Mouse (Mus musculus): ENCODE measurements around the gene Ankrd34a. TPM values are rescaled to one million over a fixed set of nuclear protein-coding genes. Genes with fewer than 3 reads are reported as not detected.

The Ankrd34a gene
- total and polyA plus RNA-seq, 3 experiments, result 0.04 to 0.11 TPM; not detected in 1

- no peak overlapping the region for H3K4me2 ChIP-seq (ENCODE audit: insufficient read depth, low read depth, poor library complexity, severe bottlenecking)
- H3K9ac ChIP-seq (ENCODE audit: insufficient read depth, low read depth), result no peak overlapping the region
- H3K36me3 ChIP-seq (replicated peaks in 1 of 2; ENCODE audit: control insufficient read depth in 1 of 2, insufficient read depth in 1 of 2, low read length in 1 of 2), result no peaks in the 10 kb centered on the region
- DNase-seq (ENCODE audit: extremely low read depth), result no peak
- H3K4me3 ChIP-seq (replicated peaks in 1 of 3; ENCODE audit: low read depth in 2 of 3, low read length in 2 of 3, poor library complexity in 1 of 3), result no peak overlapping the region
- H3K27me3 ChIP-seq (replicated peaks), result no peaks in the 10 kb centered on the region
- no peaks in the 10 kb centered on the region for H3K9me3 ChIP-seq (replicated peaks; ENCODE audit: low read length)
- TF ChIP-seq NRF1 (IDR thresholded peaks at IDR 0.05; ENCODE audit: low read depth, low read length) (no peak), JUND (conservative IDR thresholded peaks at IDR 0.05; ENCODE audit: low read depth, low read length) (no peak), MEF2A (IDR thresholded peaks at IDR 0.05; ENCODE audit: borderline replicate concordance, low read depth, low read length) (no peak), TCF12 (IDR thresholded peaks at IDR 0.05; ENCODE audit: low read depth, low read length) (no peak), EP300 (IDR thresholded peaks at IDR 0.05; ENCODE audit: low read length) (no peak), SIN3A (IDR thresholded peaks at IDR 0.05; ENCODE audit: low read length) (no peak), POLR2A (IDR thresholded peaks at IDR 0.05; ENCODE audit: low read depth, low read length) (no peak), USF2 (conservative IDR thresholded peaks at IDR 0.05; ENCODE audit: low read depth, low read length) (no peak), SMC3 (IDR thresholded peaks at IDR 0.05; ENCODE audit: low read depth, low read length) (no peak), HCFC1 (IDR thresholded peaks at IDR 0.05; ENCODE audit: low read depth, low read length) (no peak), GABPA (IDR thresholded peaks at IDR 0.05; ENCODE audit: insufficient replicate concordance, low read depth, low read length) (no peak), UBTF (IDR thresholded peaks at IDR 0.05; ENCODE audit: low read depth, low read length) (no peak), JUN (IDR thresholded peaks at IDR 0.05; ENCODE audit: insufficient read depth, low read depth, low read length) (no peak), CHD1 (IDR thresholded peaks at IDR 0.05; ENCODE audit: low read depth, low read length) (no peak), RCOR1 (conservative IDR thresholded peaks at IDR 0.05; ENCODE audit: low read depth, low read length) (no peak), CTCF (conservative IDR thresholded peaks at IDR 0.05 in 1 of 2, IDR thresholded peaks at IDR 0.05 in 1 of 2; ENCODE audit: low read depth in 2 of 2, low read length in 2 of 2) (no peak), ZKSCAN1 (IDR thresholded peaks at IDR 0.05; ENCODE audit: borderline replicate concordance, low read depth, low read length) (no peak), NELFE (IDR thresholded peaks at IDR 0.05; ENCODE audit: low read depth, low read length) (no peak), ZC3H11A (IDR thresholded peaks at IDR 0.05; ENCODE audit: low read depth, low read length) (no peak), POLR2AphosphoS2 (IDR thresholded peaks at IDR 0.05; ENCODE audit: low read depth, low read length) (no peak)
- in situ Hi-C loops (cut with MboI; ENCODE audit: low pct_ligation_motif_present, low pct_unique_long_range_greater_than_20kb, low sequenced_read_pairs), result no loop called here
- dilution Hi-C loops (cut with MboI; ENCODE audit: extremely low pct_ligation_motif_present, extremely low pct_unique_long_range_greater_than_20kb, low sequenced_read_pairs), result no loop called here
- H3K79me2 ChIP-seq (replicated peaks; ENCODE audit: control insufficient read depth, extremely low read depth, insufficient read depth, poor library complexity, severe bottlenecking), result peaks cover 8% of the 10 kb centered on the region
- H3K4me1 ChIP-seq (ENCODE audit: control insufficient read depth in 1 of 2, insufficient read depth in 2 of 2), result peaks cover 7 to 45% of the 10 kb centered on the region in 2 experiments
- H3K27ac ChIP-seq (ENCODE audit: insufficient read depth, low read depth), result no peak overlapping the region
Measured at GRCm38 (mm10) chr3:96553601-96554000, 42.8 kb upstream of the Ankrd34a start.

- no peak overlapping the region for H3K4me3 ChIP-seq (replicated peaks in 1 of 3; ENCODE audit: low read depth in 2 of 3, low read length in 2 of 3, poor library complexity in 1 of 3)
- dilution Hi-C loops (cut with MboI; ENCODE audit: extremely low pct_ligation_motif_present, extremely low pct_unique_long_range_greater_than_20kb, low sequenced_read_pairs) (no loop called here), in situ Hi-C loops (cut with MboI; ENCODE audit: low pct_ligation_motif_present, low pct_unique_long_range_greater_than_20kb, low sequenced_read_pairs) (no loop called here)
- no peak overlapping the region for H3K27ac ChIP-seq (ENCODE audit: insufficient read depth, low read depth)
- H3K4me1 ChIP-seq (ENCODE audit: control insufficient read depth in 1 of 2, insufficient read depth in 2 of 2), result peaks cover 7 to 39% of the 10 kb centered on the region in 2 experiments
- no peaks in the 10 kb centered on the region for H3K27me3 ChIP-seq (replicated peaks)
- DNase-seq (ENCODE audit: extremely low read depth), result no peak
- no peaks in the 10 kb centered on the region for H3K9me3 ChIP-seq (replicated peaks; ENCODE audit: low read length)
- no peak overlapping the region for H3K9ac ChIP-seq (ENCODE audit: insufficient read depth, low read depth)
- H3K36me3 ChIP-seq (replicated peaks in 1 of 2; ENCODE audit: control insufficient read depth in 1 of 2, insufficient read depth in 1 of 2, low read length in 1 of 2), result peaks cover 1 to 4% of the 10 kb centered on the region in 2 experiments
- no peak for TF ChIP-seq ETS1 (conservative IDR thresholded peaks at IDR 0.05; ENCODE audit: low read depth, low read length)
- TF ChIP-seq JUN (IDR thresholded peaks at IDR 0.05; ENCODE audit: insufficient read depth, low read depth, low read length), result no peak
- TF ChIP-seq GABPA (IDR thresholded peaks at IDR 0.05; ENCODE audit: insufficient replicate concordance, low read depth, low read length), result no peak
- no peak for TF ChIP-seq MAZ (IDR thresholded peaks at IDR 0.05; ENCODE audit: low read depth, low read length)
- TF ChIP-seq POLR2A (IDR thresholded peaks at IDR 0.05; ENCODE audit: low read depth, low read length), result no peak
- no peak for TF ChIP-seq CHD1 (IDR thresholded peaks at IDR 0.05; ENCODE audit: low read depth, low read length)
- TF ChIP-seq CHD2 (IDR thresholded peaks at IDR 0.05; ENCODE audit: low read length), result no peak
- TF ChIP-seq MEF2A (IDR thresholded peaks at IDR 0.05; ENCODE audit: borderline replicate concordance, low read depth, low read length), result no peak
- TF ChIP-seq ZC3H11A (IDR thresholded peaks at IDR 0.05; ENCODE audit: low read depth, low read length), result no peak
- TF ChIP-seq HCFC1 (IDR thresholded peaks at IDR 0.05; ENCODE audit: low read depth, low read length), result no peak
- no peak for TF ChIP-seq POLR2AphosphoS2 (IDR thresholded peaks at IDR 0.05; ENCODE audit: low read depth, low read length)
- no peak for TF ChIP-seq SIN3A (IDR thresholded peaks at IDR 0.05; ENCODE audit: low read length)
- peaks cover 14% of the 10 kb centered on the region for H3K79me2 ChIP-seq (replicated peaks; ENCODE audit: control insufficient read depth, extremely low read depth, insufficient read depth, poor library complexity, severe bottlenecking)
- H3K4me2 ChIP-seq (ENCODE audit: insufficient read depth, low read depth, poor library complexity, severe bottlenecking), result no peak overlapping the region
Measured at GRCm38 (mm10) chr3:96554251-96554650, 42.2 kb upstream of the Ankrd34a start.

Measured in CH12.LX (cell line).